Mouse (Mus musculus) embryonic fibroblast, embryonic 13.5 days (primary cell): ENCODE measurements around the gene Smyd1. TPM values are rescaled to one million over a fixed set of nuclear protein-coding genes. Genes with fewer than 3 reads are reported as not detected.

ENCODE experiments used
- H3K27ac ChIP-seq: 2 replicates; pipeline ENCODE4 v1.5.1; 2012; ENCODE audit warnings: low read length, control low read depth, inconsistent platforms; ENCODE audit not compliant: insufficient read depth
- H3K4me1 ChIP-seq: 2 replicates; pipeline ENCODE4 v1.6.1; 2011; ENCODE audit warnings: low read length; ENCODE audit not compliant: control insufficient read depth, insufficient read depth
- H3K4me3 ChIP-seq: 2 replicates; pipeline ENCODE4 v1.5.1; 2011; ENCODE audit warnings: mild to moderate bottlenecking, control low read depth, low read length; ENCODE audit not compliant: insufficient read depth
- CTCF ChIP-seq: IDR thresholded peaks from 2 replicates; pipeline ENCODE4 v1.5.1; 2011; ENCODE audit warnings: mild to moderate bottlenecking, control low read depth, low read length, moderate library complexity, borderline replicate concordance; ENCODE audit not compliant: insufficient read depth
- POLR2A ChIP-seq: IDR thresholded peaks from 2 replicates; pipeline ENCODE4 v1.6.1; 2011; ENCODE audit warnings: low read depth, mild to moderate bottlenecking, control low read depth, low read length, moderate library complexity
- polyA plus RNA-seq: library from polyadenylated mRNA; stranded (reverse); fragments of >200 nt; gene quantifications from 2 replicates; pipeline ENCODE4 v1.2.4, GENCODE M21; 2011; ENCODE audit warnings: low read depth; ENCODE audit not compliant: missing spikeins, insufficient read length

Gene Smyd1
- polyA plus RNA-seq, 1 experiment, result not detected

- Histone ChIP-seq H3K4me3 (no peak overlapping the region), H3K4me1 (no peaks in the 10 kb centered on the region), H3K27ac (no peak overlapping the region)
- no peak for TF ChIP-seq POLR2A
- no peak for TF ChIP-seq CTCF
Observed at GRCm38 (mm10) chr6:71330486-71330885, 8.5 kb upstream of the Smyd1 start.

- Histone ChIP-seq H3K27ac (no peak overlapping the region), H3K4me3 (no peak overlapping the region), H3K4me1 (no peaks in the 10 kb centered on the region)
- TF ChIP-seq POLR2A, result no peak
- no peak for TF ChIP-seq CTCF
Observed at GRCm38 (mm10) chr6:71329881-71330280, 7.8 kb upstream of the Smyd1 start.

- no peaks in the 10 kb centered on the region for H3K4me1 ChIP-seq
- TF ChIP-seq POLR2A, result no peak
- no peak for TF ChIP-seq CTCF
- no peak overlapping the region for H3K27ac ChIP-seq
- no peak overlapping the region for H3K4me3 ChIP-seq
Observed at GRCm38 (mm10) chr6:71324816-71325215, 2.8 kb upstream of the Smyd1 start.

GRCm38 (mm10) chr6:71322491-71322921 lies 473 bp upstream of the Smyd1 start, which contains the start of gene Cd8b1:
TSS of gene Cd8b1 (plus strand) at chr6:71322788.
- TF ChIP-seq CTCF, result no peak
- TF ChIP-seq POLR2A, result no peak

GRCm38 (mm10) chr6:71307486-71307885 lies 14.5 kb downstream of the Smyd1 start:
- TF ChIP-seq CTCF (no peak), POLR2A (no peak)
- Histone ChIP-seq H3K27ac (no peak overlapping the region), H3K4me1 (no peaks in the 10 kb centered on the region)

More at GRCm38 (mm10) chr6:71322491-71322921, 473 bp upstream of the Smyd1 start, which contains the start of gene Cd8b1:
- Histone ChIP-seq H3K4me3 (no peak within 1 kb of the TSS), H3K4me1 (no peaks in the 10 kb centered on the region), H3K27ac (no peak within 1 kb of the TSS)

GRCm38 (mm10) chr6:71302097-71302731 lies 19.8 kb downstream of the Smyd1 start:
- no peaks in the 10 kb centered on the region for H3K4me1 ChIP-seq
- H3K4me3 ChIP-seq, result no peak overlapping the region
- no peak overlapping the region for H3K27ac ChIP-seq
- TF ChIP-seq CTCF (no peak), POLR2A (no peak)

More at GRCm38 (mm10) chr6:71307486-71307885, 14.5 kb downstream of the Smyd1 start:
- H3K4me3 ChIP-seq, result no peak overlapping the region

GRCm38 (mm10) chr6:71298751-71299150 lies 23.3 kb downstream of the Smyd1 start:
- TF ChIP-seq CTCF, result no peak
- no peak for TF ChIP-seq POLR2A
- H3K4me3 ChIP-seq, result no peak overlapping the region
- H3K27ac ChIP-seq, result no peak overlapping the region
- no peaks in the 10 kb centered on the region for H3K4me1 ChIP-seq

- Histone ChIP-seq H3K4me3 (no peak overlapping the region), H3K27ac (no peak overlapping the region), H3K4me1 (no peaks in the 10 kb centered on the region)
- TF ChIP-seq CTCF, result no peak
- TF ChIP-seq POLR2A, result no peak
Observed at GRCm38 (mm10) chr6:71298051-71298450, 24.0 kb downstream of the Smyd1 start.

- H3K4me3 ChIP-seq, result no peak overlapping the region
- H3K4me1 ChIP-seq, result no peaks in the 10 kb centered on the region
- TF ChIP-seq CTCF (no peak), POLR2A (no peak)
- no peak overlapping the region for H3K27ac ChIP-seq
Observed at GRCm38 (mm10) chr6:71295303-71295702, 26.7 kb downstream of the Smyd1 start.

- no peak overlapping the region for H3K4me3 ChIP-seq
- no peak overlapping the region for H3K27ac ChIP-seq
- TF ChIP-seq CTCF, result no peak
- no peak for TF ChIP-seq POLR2A
- no peaks in the 10 kb centered on the region for H3K4me1 ChIP-seq
Observed at GRCm38 (mm10) chr6:71293509-71293908, 28.5 kb downstream of the Smyd1 start.

- Histone ChIP-seq H3K4me3 (no peak overlapping the region), H3K4me1 (no peaks in the 10 kb centered on the region; the same call in 1 of the 2 replicates), H3K27ac (no peak overlapping the region)
- TF ChIP-seq CTCF, result no peak
- TF ChIP-seq POLR2A, result no peak
Observed at GRCm38 (mm10) chr6:71279418-71279817, 42.6 kb downstream of the Smyd1 start.
